Mouse (Mus musculus): ENCODE measurements around the gene Tut7.

Tut7 gene

DNA sequence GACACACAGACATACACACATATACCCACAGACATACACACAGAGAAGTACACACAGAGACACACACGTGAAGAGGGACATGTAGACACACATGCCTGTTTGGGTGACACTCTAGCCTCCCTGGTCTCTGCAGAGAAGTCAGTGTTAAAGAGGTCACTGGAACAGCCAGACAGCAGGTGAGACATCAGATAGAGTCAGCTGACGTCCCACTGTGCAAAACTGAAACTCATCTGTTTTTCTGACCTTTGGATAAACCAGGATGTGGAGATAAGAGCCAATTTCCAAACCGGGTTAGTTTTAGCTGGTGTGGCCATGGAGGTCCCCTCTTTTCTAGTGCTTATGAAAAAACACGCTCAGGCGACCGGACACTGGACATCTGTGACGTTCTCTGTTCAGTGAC is 9.5 kb upstream of the Tut7 start:
- DNase-seq, result no peak

DNA sequence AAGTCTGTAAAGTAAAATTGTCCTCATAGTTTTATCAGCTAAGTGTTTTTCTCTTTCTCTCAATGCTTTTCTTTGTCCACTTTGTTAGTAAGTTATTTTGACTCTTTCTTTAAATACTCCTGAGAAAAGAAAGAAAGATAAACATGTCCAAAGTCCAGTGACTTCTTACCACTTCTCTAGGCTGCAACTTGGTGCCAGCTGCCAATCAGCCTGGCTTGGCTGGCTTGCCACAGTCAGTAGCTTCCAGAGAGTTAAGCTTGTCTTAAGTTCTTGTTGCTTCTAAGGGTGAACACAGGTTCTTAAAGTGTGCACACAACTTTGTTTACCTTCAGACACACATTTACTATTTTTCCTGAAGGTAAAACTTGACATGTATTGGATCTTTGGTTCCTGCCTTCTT is 3.0 kb upstream of the Tut7 start:
- no peak for DNase-seq

DNA sequence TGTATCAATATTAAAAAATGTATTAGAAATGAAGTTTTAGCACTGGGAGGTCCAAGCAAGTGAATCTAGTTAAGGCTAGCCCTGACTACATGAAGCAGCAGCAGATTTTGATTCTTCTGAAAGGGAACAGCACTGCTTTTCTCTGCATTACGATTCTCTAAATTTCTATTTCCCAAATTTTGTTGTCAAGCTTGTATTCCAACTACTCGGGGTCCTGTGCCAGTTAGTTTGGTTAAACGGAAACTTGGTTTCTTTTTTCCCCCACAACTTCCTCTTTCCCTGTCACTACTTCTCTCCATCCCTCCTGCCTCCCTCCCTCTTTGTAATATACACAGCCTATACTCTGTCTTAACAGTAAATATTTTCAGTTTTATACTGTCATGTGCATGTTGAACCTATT is 2.1 kb downstream of the Tut7 start:
- DNase-seq, result no peak

DNA sequence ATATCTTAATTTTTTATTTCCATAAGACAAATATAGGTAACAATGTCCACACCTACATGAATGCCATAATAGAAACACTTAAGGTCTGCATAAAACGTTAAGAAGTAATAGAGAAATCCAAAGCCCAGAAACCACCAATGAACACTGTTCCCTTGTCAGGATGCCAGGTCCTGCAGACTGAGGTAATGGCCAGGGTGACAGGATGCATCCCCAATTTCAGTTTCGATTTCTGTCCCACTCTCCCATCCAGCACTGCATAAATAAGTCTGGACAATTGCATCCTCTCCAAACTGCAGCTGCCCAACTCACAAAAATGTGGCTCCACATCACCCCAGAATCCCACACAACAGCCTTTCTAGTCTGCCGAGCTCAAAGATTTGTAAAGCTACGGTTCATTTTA is 2.8 kb downstream of the Tut7 start:
- DNase-seq, result no peak

DNA sequence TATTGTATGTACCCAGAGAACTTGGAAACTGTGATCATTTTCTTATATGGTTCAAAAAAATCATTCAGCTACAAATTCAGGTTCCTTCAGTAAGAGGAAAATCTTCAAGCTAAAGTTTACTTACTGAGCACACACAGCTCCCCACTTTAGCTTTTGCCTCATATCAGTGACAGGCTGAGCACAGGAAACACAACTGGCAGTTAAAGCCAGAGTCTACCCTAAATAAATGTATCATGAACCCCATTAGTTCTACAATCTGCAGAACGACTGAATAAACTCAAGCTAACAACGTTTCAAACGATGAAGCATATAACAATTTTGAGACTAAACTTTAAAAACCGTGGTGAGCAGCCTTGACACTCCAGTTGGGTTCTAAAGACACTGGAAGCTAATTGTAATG is 5.6 kb downstream of the Tut7 start:
- DNase-seq, result no peak

DNA sequence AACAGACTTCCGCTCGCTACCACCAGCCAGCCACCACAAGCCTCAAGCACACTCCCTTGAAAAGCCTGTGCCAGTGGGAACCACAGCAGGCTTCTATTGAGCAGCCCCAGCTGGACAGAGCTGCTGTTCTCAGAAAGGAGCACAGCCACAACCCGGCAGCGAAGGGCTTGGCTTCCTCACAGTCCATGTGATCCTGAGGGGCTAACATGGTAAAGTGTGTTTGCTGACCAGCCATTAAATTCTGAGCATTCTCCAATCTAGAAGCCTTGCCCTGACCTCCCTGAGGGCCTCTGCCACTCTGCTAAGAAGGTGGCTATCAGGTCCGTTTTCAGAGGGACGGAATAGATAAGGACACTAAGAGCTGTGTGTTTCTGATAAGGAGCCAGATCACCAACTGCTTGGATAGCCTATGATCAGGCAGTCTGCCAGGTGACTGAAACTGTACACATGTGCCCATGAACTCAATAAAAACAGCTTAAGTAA is 8.8 kb downstream of the Tut7 start:
- DNase-seq, result no peak

DNA sequence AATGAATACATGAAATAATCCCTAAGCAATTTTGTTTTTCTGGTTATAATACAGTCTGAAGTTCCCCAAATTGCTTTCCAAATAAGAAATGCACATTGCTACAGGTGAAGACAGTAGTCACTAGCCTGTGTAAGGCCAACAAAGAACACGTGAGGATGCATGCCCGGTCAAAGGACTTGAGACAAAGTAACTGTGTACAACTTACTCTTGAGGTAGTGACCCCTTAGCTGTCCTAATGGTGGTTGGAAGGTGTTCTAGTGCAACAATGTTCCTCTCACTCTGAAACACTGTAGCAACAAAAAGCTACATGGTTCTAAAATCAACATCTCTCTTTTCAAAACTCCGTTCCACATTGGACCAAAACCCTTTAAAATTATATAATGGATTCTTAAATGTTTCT is 11.4 kb downstream of the Tut7 start:
- no peak for DNase-seq

DNA sequence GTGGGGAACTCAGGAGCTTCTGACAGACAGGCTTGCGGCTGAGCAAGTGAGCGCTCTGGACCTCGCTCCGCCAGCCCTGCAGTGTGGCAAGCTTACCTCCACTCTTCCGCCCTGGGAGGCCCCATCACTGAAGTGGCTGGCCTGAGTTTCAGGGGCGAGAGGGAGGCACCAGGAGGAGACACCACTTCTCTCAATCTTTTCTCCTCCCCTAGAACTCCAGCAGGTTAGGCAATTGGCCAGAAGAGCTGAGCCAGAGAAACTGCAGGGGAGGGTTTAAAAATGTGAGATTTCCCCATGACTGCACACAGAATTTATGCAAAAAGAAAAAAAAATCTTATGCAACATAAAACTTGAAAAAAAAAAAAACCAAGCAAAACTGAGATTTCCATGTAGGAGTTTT is 21.9 kb downstream of the Tut7 start:
- DNase-seq, result no peak

DNA sequence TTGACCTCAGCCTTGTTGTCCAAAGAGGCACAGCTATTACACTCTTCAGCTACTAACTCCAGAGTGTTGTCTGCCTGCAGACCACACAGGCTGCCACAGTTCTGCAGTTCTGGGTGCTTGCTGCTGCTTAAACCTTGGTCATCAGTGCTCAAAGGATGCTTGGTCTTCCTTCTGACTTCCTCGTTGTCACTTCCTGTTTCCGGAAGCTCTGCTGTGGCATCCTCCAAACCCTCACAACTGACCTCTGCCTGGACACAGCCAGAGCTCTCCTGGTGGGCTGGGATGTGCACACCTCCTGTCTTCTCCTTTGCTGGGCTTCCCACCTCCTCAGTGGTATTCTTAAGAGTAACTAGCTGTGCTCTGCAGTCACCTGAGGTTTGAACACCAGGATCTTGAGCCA is 22.9 kb downstream of the Tut7 start:
- DNase-seq, result no peak

DNA sequence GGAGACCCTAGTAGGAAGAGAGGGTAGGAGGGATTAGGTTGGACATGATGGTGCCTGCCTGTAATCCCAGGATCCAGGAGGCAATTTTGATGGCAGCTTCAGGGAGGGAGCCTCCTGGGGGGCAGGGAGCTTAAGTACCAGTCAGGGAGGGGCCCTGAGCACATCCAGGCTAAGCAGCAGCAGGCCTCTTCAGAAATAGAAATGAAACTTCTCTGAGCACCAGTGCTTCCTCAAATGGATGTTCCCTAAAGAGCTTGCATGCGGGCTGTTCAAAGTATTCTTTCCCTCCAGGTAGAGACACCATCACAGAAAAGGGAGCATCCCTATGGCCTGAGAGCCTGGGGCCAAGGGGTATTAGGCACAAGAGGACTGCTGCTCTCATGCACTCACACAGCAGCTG is 24.6 kb downstream of the Tut7 start:
- DNase-seq, result no peak

DNA sequence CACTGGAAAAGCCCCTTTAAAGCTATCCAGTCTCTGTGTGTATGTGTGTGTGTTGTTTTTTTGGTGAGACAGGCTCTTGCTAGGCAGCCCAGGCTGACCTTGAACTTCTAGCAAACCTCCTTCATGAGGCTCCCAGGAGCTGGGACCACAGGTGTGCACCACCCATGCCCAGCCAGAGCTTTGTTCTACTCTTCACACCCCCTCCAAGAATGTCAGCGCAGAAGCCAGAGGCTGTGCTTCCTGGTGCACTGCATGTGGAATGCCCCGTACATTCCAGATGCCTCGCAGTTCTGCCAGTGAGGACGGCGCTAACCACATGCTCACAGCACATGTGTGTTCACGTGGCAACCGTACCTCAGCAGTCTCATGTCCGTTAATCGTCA is 26.5 kb downstream of the Tut7 start:
- no peak for DNase-seq

DNA sequence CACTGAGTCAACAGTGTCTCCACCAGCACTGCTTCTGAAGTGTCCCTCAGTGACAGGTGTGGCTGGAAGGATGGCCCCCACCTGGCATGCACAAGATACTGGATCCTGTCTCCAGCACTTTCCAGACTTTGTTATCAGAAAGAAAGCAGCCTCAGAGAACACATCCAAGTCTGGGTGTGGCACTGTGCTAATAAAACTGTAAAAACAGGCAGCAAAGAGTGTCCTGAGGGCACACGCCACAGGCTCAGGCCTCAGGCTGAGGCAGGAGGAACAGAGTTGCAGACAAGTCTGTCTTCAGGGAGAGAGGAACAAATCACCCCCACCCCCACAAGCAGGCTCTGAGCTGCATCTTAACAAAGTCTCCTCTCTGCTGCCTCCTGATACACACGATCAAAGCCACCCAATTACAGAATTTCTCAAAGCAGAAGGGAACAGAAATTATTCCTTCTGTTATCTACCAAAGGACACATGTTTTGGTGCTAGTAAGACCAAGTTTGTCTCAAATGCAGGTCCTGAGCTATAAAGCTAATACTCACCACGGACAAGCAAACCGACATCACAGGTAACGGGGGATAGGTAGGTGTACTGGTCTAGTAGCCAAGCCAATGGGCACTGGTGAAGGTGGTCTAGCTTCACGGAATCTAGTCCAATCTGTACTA is 27.0 kb downstream of the Tut7 start:
- no peak for DNase-seq

DNA sequence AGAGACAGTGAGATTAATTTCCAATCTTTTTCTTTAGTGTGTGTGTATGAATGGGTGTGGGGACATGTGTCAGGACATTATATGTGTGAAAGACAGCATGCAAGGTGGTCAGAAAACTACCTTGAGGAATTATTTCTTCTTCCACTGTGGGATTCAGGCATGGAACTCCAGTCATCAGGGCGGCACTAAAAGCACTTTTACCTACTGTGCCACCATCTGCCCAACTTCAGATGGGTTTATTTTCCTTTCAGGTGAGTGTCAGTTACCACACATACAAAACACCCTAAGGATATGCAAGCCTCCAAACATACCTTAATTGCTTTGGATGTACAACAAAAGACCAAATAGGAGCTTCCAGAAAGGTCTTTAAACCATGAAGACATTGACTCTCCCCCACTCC is 28.2 kb downstream of the Tut7 start:
- no peak for DNase-seq

DNA sequence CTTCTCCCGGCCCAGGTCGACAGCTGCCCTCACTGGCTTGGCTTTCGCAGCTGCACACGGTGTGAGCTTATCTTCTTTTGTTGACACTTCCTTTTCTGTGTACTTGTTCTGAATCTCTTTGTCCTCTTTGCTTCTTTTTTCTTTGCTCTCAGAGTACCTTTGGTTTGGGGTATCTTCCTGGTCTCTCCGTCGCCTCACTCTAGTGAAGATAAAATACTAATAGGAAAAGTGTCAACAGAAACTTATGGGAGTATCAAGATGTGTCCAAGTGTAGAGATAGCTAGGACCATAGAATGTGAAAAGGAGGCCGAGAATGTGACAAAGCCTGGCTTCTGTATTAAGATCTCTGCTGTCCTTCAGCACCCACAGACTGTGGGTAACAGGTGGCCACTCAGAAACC is 40.8 kb downstream of the Tut7 start, which contains the start of gene Gm49354:
Gene Gm49354 (minus strand): TSS at position 101 of the 400 bp plus-strand sequence.
- no peak for DNase-seq

DNA sequence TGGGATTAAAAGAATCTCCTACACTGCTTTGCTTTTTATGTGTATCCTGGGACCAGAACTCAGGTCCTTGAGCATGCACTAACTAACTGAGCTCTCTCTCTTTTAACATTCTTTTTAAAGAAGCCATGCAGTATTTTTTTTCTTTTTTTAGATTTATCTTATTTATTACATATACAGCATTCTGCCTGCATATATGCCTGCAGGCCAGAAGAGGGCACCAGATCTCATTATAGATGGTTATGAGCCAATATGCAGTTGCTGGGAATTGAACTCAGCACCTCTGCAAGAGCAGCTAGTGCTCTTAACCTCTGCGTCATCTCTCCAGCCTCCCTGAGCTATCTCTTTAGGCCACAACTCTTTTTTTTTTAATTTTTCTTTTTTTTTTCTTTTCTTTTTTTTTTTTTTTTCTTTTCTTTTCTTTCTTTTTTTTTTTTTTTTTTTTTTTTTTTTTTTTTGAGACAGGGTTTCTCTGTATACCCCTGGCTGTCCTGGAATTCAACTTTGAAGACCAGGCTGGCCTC is 43.1 kb downstream of the Tut7 start:
- DNase-seq, result peak; percentile 16 to 25

DNA sequence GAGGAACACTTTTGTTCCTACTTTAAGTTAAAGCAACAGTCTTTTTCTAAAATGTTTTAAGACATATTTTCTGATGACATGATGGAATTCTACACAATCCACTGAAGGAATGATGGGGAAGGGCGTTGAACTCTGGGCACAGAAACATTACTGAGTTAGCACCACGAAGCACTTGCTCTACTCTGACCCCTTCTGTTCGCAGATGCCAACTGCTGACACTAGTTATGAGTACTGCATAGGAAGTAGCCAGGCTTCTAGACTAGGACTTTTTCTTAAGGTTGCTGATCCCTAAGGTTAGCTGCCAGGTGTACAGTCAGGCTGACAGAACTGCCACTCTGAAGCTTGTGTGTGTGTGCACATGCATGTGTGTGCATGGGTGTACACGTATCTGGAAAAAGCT is 43.7 kb downstream of the Tut7 start:
- DNase-seq, result peak in 1 of 2 experiments; percentile 13

DNA sequence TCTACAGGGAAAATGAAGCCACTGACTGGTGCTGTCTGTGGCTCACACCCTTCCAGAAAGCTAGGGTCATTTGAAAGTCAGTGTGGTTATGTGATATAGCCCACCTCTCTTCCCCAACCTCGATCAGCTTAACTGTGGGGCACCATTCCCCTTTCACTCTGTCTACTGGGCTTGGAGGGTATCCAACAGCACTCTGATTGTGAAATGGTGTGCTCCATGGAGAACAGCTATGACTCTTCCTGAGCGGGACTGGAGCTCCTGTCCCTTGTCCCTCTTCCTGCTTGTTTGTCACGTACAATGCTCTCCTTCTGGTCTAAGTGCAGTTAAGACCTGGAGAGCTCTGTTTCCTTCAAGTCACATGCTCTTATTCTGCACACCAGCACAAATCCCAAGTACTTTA is 47.8 kb downstream of the Tut7 start:
- no peak for DNase-seq

DNA sequence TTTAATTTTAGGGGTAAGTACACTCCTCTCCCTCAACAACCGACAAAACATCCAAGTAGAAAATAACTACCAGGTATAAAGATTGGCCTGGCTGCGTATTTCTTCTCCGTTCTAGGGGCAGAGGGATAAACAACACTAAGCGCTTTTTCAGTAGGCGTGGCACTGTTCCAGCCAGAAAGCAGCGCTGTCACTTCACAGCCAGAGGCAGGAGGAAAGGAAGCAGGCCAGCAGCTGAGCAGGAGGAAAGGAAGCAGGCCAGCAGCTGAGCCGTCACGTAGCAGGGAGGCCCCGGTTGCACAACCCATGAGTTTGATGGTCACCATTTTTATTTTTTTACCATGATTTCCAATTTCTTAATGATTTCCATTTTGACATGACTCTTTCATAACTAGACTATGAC is 51.7 kb downstream of the Tut7 start:
- DNase-seq, result peak; percentile 24 to 30

DNA sequence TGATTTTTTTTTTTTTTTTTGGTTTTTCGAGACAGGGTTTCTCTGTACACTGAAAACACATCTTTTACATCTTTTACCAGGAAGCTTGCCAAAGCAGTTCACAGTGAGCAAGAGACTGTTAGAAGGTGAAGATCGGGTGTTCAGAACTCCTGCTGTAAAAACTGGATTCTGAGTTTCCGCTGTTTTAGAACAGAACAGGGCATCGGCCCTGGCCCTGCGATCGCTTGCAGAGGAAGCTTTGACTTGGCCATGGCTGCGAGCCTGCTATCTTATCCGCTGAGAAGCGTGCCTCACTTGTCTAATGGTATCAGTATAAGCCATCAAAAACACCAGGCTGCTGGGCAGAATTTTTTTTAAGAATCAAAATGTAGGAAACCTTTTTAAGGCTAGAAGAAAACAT is 52.1 kb downstream of the Tut7 start:
- DNase-seq, result peak; percentile 10 to 12

DNA sequence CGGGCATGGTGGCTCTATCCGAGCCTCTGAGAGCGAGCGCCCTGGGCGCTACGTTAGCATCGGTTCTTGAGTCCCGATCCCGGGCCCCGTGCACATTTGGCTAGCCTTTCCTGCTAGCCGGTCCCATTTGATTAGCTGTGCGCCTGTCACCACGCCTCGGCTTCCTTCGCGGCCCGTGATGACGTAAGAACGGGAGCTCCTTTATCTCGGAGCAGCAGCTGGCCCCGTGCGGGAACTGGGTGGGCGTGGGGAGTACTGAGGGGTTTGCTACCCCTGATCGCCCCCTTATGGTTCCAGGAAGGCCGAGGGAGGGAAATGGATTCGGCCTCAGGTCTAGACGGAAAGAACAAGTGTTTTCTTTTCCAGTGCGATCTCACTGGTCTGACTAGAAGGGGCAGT is 52.8 kb downstream of the Tut7 start:
- DNase-seq, result peak; percentile 84 to 85

DNA sequence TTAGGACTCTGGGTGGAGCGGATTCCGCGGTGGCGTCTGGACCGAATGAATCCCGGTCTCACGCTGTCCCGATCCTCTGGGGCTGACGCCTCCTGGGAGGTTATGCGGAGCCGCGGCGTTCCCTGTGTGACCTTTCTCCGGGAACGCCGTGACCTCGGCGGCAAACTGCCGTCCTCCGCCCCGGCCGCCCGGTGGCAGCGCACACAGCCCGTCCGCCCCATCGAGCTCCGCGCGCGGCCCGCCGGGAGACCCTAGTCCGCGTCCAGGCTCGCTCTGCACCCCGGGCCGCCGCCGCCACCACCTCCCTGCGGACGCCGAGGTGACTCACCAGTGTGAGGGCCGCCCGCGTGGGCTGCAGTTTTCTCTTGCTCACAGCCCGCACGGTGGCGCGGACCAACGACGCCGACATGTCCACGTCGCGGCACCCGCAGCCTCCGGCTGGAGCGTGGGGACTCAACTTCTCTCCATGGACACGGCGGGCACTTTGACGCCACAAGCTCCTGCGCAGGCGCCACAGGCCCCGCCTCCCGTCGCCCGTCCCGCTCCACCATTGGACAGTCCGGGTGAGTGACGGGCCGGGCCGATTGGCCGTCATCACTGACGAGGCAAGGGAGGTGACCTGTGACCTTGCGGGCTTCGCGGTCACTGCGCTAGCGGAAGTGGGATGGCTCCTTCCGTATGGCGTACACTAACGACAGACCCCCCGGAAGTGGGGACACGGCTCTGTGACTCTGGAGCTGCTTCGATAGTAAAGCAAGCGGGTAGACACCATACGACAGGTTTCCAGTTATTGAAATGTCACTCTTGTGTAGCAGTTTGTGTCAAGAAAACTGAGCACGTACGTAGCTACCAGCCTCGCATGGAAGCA is 53.4 kb downstream of the Tut7 start, which contains the start of gene Isca1:
Gene Isca1 (minus strand): TSS at position 515 of the 868 bp plus-strand sequence.
- DNase-seq, result peak; percentile 99

DNA sequence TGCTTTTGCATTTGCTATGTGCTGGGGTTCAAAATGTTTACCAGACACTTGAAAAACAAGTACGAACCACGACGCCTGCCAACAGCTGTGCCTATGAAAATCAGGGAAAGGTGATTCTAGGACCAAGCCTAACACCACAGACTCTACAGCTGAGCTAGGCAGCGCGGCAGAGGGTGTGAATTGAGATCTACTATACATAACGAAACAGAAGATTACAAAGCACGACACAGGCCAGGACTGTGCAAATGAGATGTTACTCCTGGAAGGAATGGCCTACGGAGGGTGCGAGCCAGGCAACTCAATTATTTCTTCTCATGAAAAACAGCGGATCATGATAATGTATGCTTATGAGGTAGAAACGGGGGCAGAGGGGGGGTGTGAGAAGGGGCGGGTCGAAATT is 54.4 kb downstream of the Tut7 start:
- no peak for DNase-seq

DNA sequence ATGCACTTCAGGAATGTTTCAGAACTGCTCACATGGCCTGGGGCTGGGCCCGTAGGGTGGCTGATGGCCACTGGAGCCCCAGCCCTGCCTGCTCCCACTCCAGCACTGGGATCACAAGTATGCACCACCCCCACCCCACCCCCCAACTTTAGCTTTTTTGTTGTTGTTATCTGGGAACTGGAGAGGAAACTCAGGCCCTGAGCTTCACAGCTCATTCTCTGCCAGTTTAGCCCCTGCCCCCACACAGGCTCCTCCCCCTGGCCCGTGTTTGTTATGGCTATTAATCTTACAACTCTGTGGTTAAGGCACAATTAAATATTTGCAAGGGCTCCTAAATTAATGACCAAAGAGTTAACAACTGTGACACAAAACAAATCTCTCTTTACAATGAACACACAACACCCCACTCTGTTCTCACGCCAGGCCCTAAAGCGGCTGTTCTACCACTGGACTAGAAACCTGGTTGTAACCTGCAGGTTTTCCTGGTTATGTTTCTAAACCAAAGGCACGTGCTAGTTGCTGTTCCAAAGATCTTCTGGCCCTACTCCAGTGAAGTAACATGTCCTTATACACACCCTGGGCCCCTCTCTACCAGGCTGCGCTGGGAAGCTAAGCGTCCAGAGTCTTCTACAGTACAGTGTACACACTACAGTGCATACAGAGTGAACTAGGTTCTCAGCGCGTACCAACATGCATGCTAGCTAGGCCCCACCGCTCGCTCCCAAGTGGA is 56.0 kb downstream of the Tut7 start:
- no peak for DNase-seq
